Comparison of ENCODE assay signal across 8 mouse cellular contexts in genomic region chr8:75088989-75089881, GRCm38 (mm10). TPM values are rescaled to one million over a fixed set of nuclear protein-coding genes. Genes with fewer than 3 reads are reported as not detected.
DNase-seq lines count a peak whose midpoint lies in the region; ATAC-seq lines count a peak whose summit lies in the region.

No protein-coding gene starts in this region.

- no peaks in the 10 kb centered on the region for H3K36me3 ChIP-seq in embryonic facial prominence, embryonic 15.5 days
- no peaks in the 10 kb centered on the region for H3K36me3 ChIP-seq in limb, embryonic 10.5 days
- H3K36me3 ChIP-seq in midbrain, embryonic 11.5 days (ENCODE audit: control insufficient read depth, insufficient read depth, low read length), result no peaks in the 10 kb centered on the region

- H3K9ac ChIP-seq in embryonic facial prominence, embryonic 15.5 days, result no peak overlapping the region
- peak overlapping the region; percentile 22; the same call in 1 of the 2 replicates for H3K9ac ChIP-seq in midbrain, embryonic 11.5 days (ENCODE audit: low read length)

- H3K9me3 ChIP-seq in embryonic facial prominence, embryonic 15.5 days (replicated peaks), result no peaks in the 10 kb centered on the region
- no peaks in the 10 kb centered on the region for H3K9me3 ChIP-seq in limb, embryonic 10.5 days (replicated peaks)
- no peaks in the 10 kb centered on the region for H3K9me3 ChIP-seq in midbrain, embryonic 11.5 days (ENCODE audit: control insufficient read depth, low read length)

- ATAC-seq in embryonic facial prominence, embryonic 15.5 days (ENCODE audit: insufficient number of reproducible peaks, low FRiP score, low TSS enrichment, low read depth), result peak; percentile 59; the same call in 1 of the 2 replicates
- peak; percentile 18; the same call in 1 of the 2 replicates for ATAC-seq in midbrain, embryonic 11.5 days (ENCODE audit: low FRiP score)

- 13% methylated on average over 6 of the region's 6 CpGs for WGBS in embryonic facial prominence, embryonic 15.5 days
- WGBS in limb, embryonic 10.5 days, result 50% methylated on average over 6 of the region's 6 CpGs
- WGBS in midbrain, embryonic 11.5 days, result 36% methylated on average over 6 of the region's 6 CpGs

- H3K27me3 ChIP-seq in embryonic facial prominence, embryonic 15.5 days, result no peaks in the 10 kb centered on the region
- H3K27me3 ChIP-seq in limb, embryonic 10.5 days (ENCODE audit: low read depth, poor library complexity, severe bottlenecking), result no peaks in the 10 kb centered on the region
- no peaks in the 10 kb centered on the region for H3K27me3 ChIP-seq in midbrain, embryonic 11.5 days (ENCODE audit: control insufficient read depth, insufficient read depth, low read length)

- peak overlapping the region; percentile 81 for H3K27ac ChIP-seq in embryonic facial prominence, embryonic 15.5 days (replicated peaks)
- peak overlapping the region; percentile 66; the same call in 1 of the 2 replicates for H3K27ac ChIP-seq in limb, embryonic 10.5 days
- H3K27ac ChIP-seq in midbrain, embryonic 11.5 days (ENCODE audit: low read depth, low read length), result no peak overlapping the region

- DNase-seq in spleen, postnatal 36 days (ENCODE audit: low spot score in 2 of 2), result peak; percentile 42 to 65
- no peak for DNase-seq in spleen, adult 18-20 months
- DNase-seq in heart, adult 8-10 months (ENCODE audit: low spot score), result peak; percentile 90
- DNase-seq in kidney, adult 8-10 months, result peak; percentile 89 to 94
- DNase-seq in limb, embryonic 10.5 days (ENCODE audit: low spot score), result peak; percentile 53
- DNase-seq in midbrain, embryonic 11.5 days (ENCODE audit: low spot score, missing footprints), result peak; percentile 97
- DNase-seq in right cerebral cortex, postnatal 4 days, result peak; percentile 36

- peak overlapping the region; percentile 44 for H3K4me2 ChIP-seq in embryonic facial prominence, embryonic 15.5 days (replicated peaks)
- H3K4me2 ChIP-seq in midbrain, embryonic 11.5 days, result no peak overlapping the region

- H3K4me3 ChIP-seq in embryonic facial prominence, embryonic 15.5 days (replicated peaks), result peak overlapping the region; percentile 17
- H3K4me3 ChIP-seq in limb, embryonic 10.5 days, result no peak overlapping the region
- no peak overlapping the region for H3K4me3 ChIP-seq in midbrain, embryonic 11.5 days (ENCODE audit: low read depth, low read length)

- H3K4me1 ChIP-seq in embryonic facial prominence, embryonic 15.5 days, result peaks cover 14% of the 10 kb centered on the region
- peaks cover 15% of the 10 kb centered on the region for H3K4me1 ChIP-seq in limb, embryonic 10.5 days
- H3K4me1 ChIP-seq in midbrain, embryonic 11.5 days (ENCODE audit: control insufficient read depth, insufficient read depth, low read length), result 0 out of 2 replicates have a peak, but pooled peaks cover 2% of the 10 kb centered on the region

RNA-seq across cellular contexts. Expression of gene Hmox1, which starts 4.2 kb away (rescaled TPM):
- polyA plus RNA-seq in embryonic facial prominence, embryonic 15.5 days (2015; fragmentation: Nextera tagmentation; extraction: Ambion mirVana), result 35.9 and 36.2 TPM in 2 replicates
- total RNA-seq in heart, adult 8-10 months (2022), result 10 to 100 TPM in 1 of 4 experiments, 1 to 10 TPM in 3; 7.7 to 10.2 (median 9.1) TPM
- 18.5 and 22.9 TPM in 2 replicates for polyA plus RNA-seq in limb, embryonic 10.5 days (2016; fragmentation: Nextera tagmentation; extraction: Ambion mirVana)
- polyA plus RNA-seq in midbrain, embryonic 11.5 days (2014; fragmentation: Nextera tagmentation; extraction: Ambion mirVana), result 13.6 and 15.7 TPM in 2 replicates

RNA-seq across cellular contexts. Expression of gene Mcm5, which starts 20.1 kb away (rescaled TPM):
- 123 and 124 TPM in 2 replicates for polyA plus RNA-seq in embryonic facial prominence, embryonic 15.5 days (2015; fragmentation: Nextera tagmentation; extraction: Ambion mirVana)
- total RNA-seq in heart, adult 8-10 months (2022), result 1 to 10 TPM; 3.6 to 4.1 (median 4.0) TPM
- polyA plus RNA-seq in limb, embryonic 10.5 days (2016; fragmentation: Nextera tagmentation; extraction: Ambion mirVana), result 364 and 378 TPM in 2 replicates
- polyA plus RNA-seq in midbrain, embryonic 11.5 days (2014; fragmentation: Nextera tagmentation; extraction: Ambion mirVana), result 175 and 195 TPM in 2 replicates

RNA-seq across cellular contexts. Expression of gene Tom1, which starts 55.7 kb away (rescaled TPM):
- 41.9 and 50.0 TPM in 2 replicates for polyA plus RNA-seq in embryonic facial prominence, embryonic 15.5 days (2015; fragmentation: Nextera tagmentation; extraction: Ambion mirVana)
- total RNA-seq in heart, adult 8-10 months (2022), result 10 to 100 TPM; 57.4 to 72.0 (median 64.0) TPM
- polyA plus RNA-seq in limb, embryonic 10.5 days (2016; fragmentation: Nextera tagmentation; extraction: Ambion mirVana), result 33.5 and 36.5 TPM in 2 replicates
- polyA plus RNA-seq in midbrain, embryonic 11.5 days (2014; fragmentation: Nextera tagmentation; extraction: Ambion mirVana), result 23.8 and 24.2 TPM in 2 replicates

Comparison
In these comparisons a context has a peak if more than half of its experiments do, and no peak if none do; other contexts are left out.
1. DNase-seq: peak in spleen, postnatal 36 days (2 of 2), heart, adult 8-10 months (single experiment), kidney, adult 8-10 months (2 of 2), limb, embryonic 10.5 days (single experiment), midbrain, embryonic 11.5 days (single experiment) and right cerebral cortex, postnatal 4 days (single experiment); none in spleen, adult 18-20 months (0 of 2).